Mouse (Mus musculus) G1E (cell line): ENCODE data around the gene Ccdc85c.

Experiments
- CTCF ChIP-seq: IDR thresholded peaks from 2 replicates; pipeline ENCODE4 v1.5.1; 2012; ENCODE audit warnings: low read depth, low read length, inconsistent platforms, mixed read lengths
- GATA1 ChIP-seq: IDR thresholded peaks from 2 replicates; pipeline ENCODE4 v1.6.1; 2012; ENCODE audit warnings: borderline replicate concordance, low read length, inconsistent platforms, mixed read lengths
- GATA2 ChIP-seq: IDR thresholded peaks from 2 replicates; pipeline ENCODE4 v1.6.1; 2012; ENCODE audit warnings: low read depth, low read length, inconsistent platforms, borderline replicate concordance
- POLR2AphosphoS5 ChIP-seq: IDR thresholded peaks from 2 replicates; pipeline ENCODE4 v1.6.1; 2012; ENCODE audit warnings: low read depth, low read length, inconsistent platforms; ENCODE audit not compliant: insufficient replicate concordance
- TAL1 ChIP-seq: conservative IDR thresholded peaks from 2 replicates; pipeline ENCODE4 v1.6.1; 2012; ENCODE audit warnings: low read depth, low read length, inconsistent platforms, mixed read lengths

DNA sequence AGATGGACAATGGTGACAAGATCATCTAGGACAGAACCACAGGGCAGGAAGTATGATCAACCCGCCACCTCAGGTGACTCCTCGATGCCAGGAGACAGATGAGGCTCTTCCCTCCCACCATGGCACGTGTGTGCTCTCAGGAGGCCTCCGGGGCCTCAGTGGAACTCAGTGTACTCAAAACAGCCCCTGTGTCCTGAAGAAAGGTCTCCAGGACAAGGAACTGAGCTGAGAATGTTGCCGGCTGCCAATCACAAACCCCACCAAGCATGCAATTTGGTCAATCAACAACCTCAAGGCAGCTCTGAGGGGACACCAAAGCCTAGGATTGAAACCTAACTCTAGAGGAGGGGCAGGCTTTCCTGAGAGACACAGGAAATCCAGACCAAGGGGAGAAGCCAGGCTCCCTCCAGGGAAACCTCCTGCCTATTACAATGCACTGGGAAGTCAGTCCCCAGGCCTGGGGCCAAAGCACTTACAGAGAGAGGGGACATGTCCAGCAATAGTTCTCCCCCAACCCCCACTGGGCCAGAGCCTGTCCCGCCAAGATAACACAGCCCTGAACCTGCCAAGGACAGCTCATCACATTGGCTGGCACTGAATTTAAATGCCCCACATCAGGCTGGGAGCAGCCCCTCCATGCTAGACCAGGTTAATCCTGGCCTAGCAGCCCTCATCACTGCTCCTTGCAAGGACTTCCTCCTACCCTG lies 37.8 kb downstream of the Ccdc85c start:
- TF ChIP-seq POLR2AphosphoS5 (no peak), GATA1 (no peak), CTCF (no peak), TAL1 (no peak), GATA2 (no peak)
